Mouse (Mus musculus): ENCODE measurements at regions not wholly inside any gene's neighbourhood (a gene's known extent, or its start where the extent isn't known, plus 50 kb on each side); places are given as distances from the start of the nearest gene placed in this dataset.

GRCm38 (mm10) chr16:3234063-3234462, 356.8 kb upstream of the Olfr161 start:
- TF ChIP-seq CTCF (IDR thresholded peaks at IDR 0.05; ENCODE audit: low read depth) (no peak), EP300 (optimal IDR thresholded peaks at IDR 0.05) (no peak)

Measured in stomach, postnatal 0 days (tissue).